Mouse (Mus musculus): ENCODE measurements around the gene Cldn34a. TPM values are rescaled to one million over a fixed set of nuclear protein-coding genes. Genes with fewer than 3 reads are reported as not detected.
"Not testable (repeated sequence)": the region's sequence is repeated elsewhere in the genome, so short reads cannot be mapped to it uniquely, and the experiment has no call there.

Cldn34a gene
- not detected in 2 replicates for polyA plus RNA-seq (2012; ENCODE audit: insufficient read depth, insufficient read length, low replicate concordance, missing spikeins)

DNA sequence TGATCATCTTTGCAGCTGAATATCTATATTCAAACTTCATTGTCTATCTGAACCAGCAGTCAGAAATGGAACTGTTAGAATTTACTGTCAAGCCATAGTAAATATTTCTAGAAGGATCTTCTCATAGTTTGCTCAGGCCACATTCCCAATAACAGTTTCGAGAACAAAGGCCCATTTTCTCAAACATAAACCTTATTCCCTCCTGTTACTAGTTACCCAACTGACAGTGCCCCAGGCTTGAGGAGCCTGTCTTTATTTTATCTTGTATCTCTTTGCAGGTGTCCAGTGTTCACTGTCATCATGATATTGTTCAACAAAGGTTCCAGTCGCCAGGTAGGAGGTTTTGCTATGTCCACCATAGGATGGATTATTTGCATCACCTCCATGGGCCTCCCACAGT lies at the start of gene Cldn34a:
TSS of gene Cldn34a (plus strand) at position 301 of the 400 bp plus-strand sequence.
- no peaks in the 10 kb centered on the region for H3K4me1 ChIP-seq (ENCODE audit: control insufficient read depth, insufficient read depth, low read length)
- no peak within 1 kb of the TSS for H3K27ac ChIP-seq (ENCODE audit: insufficient read depth, low read depth, low read length)
- TF ChIP-seq POLR2A (IDR thresholded peaks at IDR 0.05; ENCODE audit: insufficient read depth, low read depth, low read length) = no peak
- TF ChIP-seq CTCF (IDR thresholded peaks at IDR 0.05; ENCODE audit: insufficient read depth, low read depth, low read length) = no peak
- no peak within 1 kb of the TSS for H3K4me3 ChIP-seq (ENCODE audit: insufficient read depth, low read depth, low read length)
- WGBS = 82% methylated on average over 2 of the region's 2 CpGs

DNA sequence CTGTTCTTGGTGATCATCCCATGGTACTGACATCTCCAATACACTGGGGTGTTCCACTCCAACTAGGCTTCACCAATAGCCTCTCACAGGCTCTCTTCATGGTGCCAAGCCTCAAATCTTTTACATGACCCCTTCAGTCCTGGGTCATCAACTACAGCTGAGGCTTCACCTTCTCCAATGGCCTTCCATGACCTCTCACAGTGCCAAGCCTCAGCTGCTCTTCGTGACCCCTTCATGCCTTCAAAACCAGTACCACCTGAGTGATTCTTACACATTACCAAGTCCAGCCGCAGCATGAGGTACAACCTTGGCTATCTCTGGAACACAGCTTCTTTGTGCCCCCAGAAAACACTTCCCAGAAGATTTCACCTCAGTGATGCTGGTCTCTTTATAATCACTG lies 44.5 kb upstream of the Cldn34a start:
- H3K27ac ChIP-seq (ENCODE audit: insufficient read depth, low read depth, low read length); H3K4me3 ChIP-seq (ENCODE audit: insufficient read depth, low read depth, low read length); H3K4me1 ChIP-seq (ENCODE audit: control insufficient read depth, insufficient read depth, low read length): not testable (repeated sequence)
- WGBS = 82% methylated on average over 2 of the region's 2 CpGs

DNA sequence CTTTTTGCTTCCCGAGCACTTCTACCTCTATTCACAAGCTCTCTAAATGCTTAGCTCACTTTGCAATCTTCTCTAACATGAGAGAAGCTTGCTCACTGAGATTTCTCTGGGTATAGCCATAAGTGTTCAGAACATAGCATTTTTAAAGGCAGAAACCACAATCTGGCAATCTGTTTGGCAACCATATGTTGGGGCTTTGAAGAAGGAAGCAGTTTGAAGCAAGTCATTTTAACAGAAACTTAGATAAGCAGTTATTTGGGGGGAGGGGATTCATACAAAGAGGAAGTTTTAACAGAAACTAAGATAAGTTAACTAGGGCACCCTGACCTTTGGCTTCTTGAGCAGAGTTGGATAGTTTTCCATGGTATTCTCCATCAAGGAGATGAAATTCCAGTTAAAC lies 17.4 kb upstream of the Cldn34a start:
- Histone ChIP-seq H3K4me1 (ENCODE audit: control insufficient read depth, insufficient read depth, low read length) (no peaks in the 10 kb centered on the region), H3K27ac (ENCODE audit: insufficient read depth, low read depth, low read length) (no peak overlapping the region), H3K4me3 (ENCODE audit: insufficient read depth, low read depth, low read length) (no peak overlapping the region)
- TF ChIP-seq POLR2A (IDR thresholded peaks at IDR 0.05; ENCODE audit: insufficient read depth, low read depth, low read length) = no peak
- WGBS = 84% methylated on average over 1 of the region's 1 CpGs

DNA sequence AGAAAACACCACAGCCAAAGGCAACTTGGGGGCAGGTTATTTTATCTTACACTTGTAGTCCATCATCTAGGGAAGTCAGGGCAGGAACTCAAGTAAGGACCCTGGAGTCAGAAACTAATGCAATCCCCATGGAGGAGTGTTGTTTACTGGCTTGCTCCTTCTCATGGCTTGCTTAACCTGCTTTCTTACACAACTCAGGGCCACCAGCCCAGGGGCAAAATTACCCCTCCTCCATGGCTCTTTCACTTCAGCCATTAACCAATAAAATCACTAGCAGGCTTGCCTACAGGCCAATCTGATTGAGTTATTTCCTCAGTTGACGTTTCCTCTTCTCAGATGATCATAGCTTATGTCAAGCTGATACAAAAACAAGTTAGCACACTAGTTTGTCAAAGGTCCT lies 15.0 kb upstream of the Cldn34a start:
- Histone ChIP-seq H3K27ac (ENCODE audit: insufficient read depth, low read depth, low read length) (no peak overlapping the region), H3K4me3 (ENCODE audit: insufficient read depth, low read depth, low read length) (no peak overlapping the region), H3K4me1 (ENCODE audit: control insufficient read depth, insufficient read depth, low read length) (no peaks in the 10 kb centered on the region)
- TF ChIP-seq POLR2A (IDR thresholded peaks at IDR 0.05; ENCODE audit: insufficient read depth, low read depth, low read length) (no peak), CTCF (IDR thresholded peaks at IDR 0.05; ENCODE audit: insufficient read depth, low read depth, low read length) (no peak)
- WGBS = 74% methylated on average over 1 of the region's 1 CpGs

DNA sequence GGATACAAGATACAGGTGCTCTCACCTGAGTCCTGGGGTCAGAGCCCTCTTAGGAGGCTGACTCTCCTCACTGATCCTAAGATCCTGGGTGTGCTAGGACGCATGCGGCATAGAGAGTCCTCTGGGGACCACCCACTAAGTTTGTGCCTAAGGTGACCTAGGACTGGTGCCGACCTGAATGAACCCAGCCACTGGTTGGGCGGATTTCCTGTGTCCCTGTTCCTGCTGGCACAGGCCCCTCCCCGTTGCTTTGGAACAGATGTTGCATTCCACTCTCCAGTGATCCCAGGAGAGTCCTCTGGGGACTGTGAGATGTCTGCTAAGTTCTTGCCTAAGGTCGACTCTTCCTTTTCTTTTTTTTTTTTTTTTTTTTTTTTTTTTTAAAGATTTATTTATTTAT lies 5.7 kb upstream of the Cldn34a start:
- no peak for TF ChIP-seq POLR2A (IDR thresholded peaks at IDR 0.05; ENCODE audit: insufficient read depth, low read depth, low read length)
- no peak for TF ChIP-seq CTCF (IDR thresholded peaks at IDR 0.05; ENCODE audit: insufficient read depth, low read depth, low read length)
- Histone ChIP-seq H3K4me3 (ENCODE audit: insufficient read depth, low read depth, low read length) (no peak overlapping the region), H3K4me1 (ENCODE audit: control insufficient read depth, insufficient read depth, low read length) (no peaks in the 10 kb centered on the region), H3K27ac (ENCODE audit: insufficient read depth, low read depth, low read length) (no peak overlapping the region)
- WGBS = 82% methylated on average over 6 of the region's 6 CpGs

Other genes with a start within 250 kb of the Cldn34a start
- gene Kantr, start 235.8 kb upstream of the Cldn34a start, polyA plus RNA-seq (2012; ENCODE audit: insufficient read depth, insufficient read length, low replicate concordance, missing spikeins) = not detected in 2 replicates
- not detected in 2 replicates for gene Tspyl2, start 220.9 kb upstream of the Cldn34a start, polyA plus RNA-seq (2012; ENCODE audit: insufficient read depth, insufficient read length, low replicate concordance, missing spikeins)
- not detected in 2 replicates for gene Gpr173, start 194.6 kb upstream of the Cldn34a start, polyA plus RNA-seq (2012; ENCODE audit: insufficient read depth, insufficient read length, low replicate concordance, missing spikeins)
- gene Shroom2, start 206.1 kb downstream of the Cldn34a start, polyA plus RNA-seq (2012; ENCODE audit: insufficient read depth, insufficient read length, low replicate concordance, missing spikeins) = 253 TPM in 1 of 2 replicates, not detected in the other
- gene Gpr143, start 218.6 kb downstream of the Cldn34a start, polyA plus RNA-seq (2012; ENCODE audit: insufficient read depth, insufficient read length, low replicate concordance, missing spikeins) = not detected in 2 replicates

All from olfactory bulb, adult 2 months (tissue).